Mouse (Mus musculus) Muller cell, postnatal 12 days (primary cell): ENCODE data around the gene Olfr675.
"Not testable (repeated sequence)": the region's sequence is repeated elsewhere in the genome, so short reads cannot be mapped to it uniquely, and the experiment has no call there.

Experiments
- DNase-seq: peaks from one replicate; pipeline ENCODE4 v3.0.0-alpha.2; 2015; ENCODE audit errors: inconsistent ontology term

Gene Olfr675

DNA sequence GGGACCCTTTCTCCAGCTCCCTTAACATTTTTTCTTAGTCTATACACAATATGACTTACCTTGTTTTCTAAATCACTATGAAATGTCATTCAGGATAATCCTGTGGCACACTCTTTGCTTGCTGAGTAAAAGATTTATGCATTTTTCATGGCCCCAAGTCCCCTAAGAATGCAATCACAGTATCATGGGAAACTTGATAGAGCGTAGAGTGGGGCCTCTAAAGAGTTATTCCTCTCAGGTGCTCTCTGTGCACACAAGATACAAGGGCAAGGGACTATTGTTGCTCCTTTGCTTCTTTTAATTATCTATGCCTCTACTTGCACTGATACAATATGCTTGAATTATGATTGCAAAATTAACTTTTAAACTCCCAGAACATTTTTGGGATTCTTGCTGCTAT, at the start of gene Olfr675:
Gene Olfr675 (minus strand): TSS at position 101 of the 400 bp plus-strand sequence.
- DNase-seq, result no peak

DNA sequence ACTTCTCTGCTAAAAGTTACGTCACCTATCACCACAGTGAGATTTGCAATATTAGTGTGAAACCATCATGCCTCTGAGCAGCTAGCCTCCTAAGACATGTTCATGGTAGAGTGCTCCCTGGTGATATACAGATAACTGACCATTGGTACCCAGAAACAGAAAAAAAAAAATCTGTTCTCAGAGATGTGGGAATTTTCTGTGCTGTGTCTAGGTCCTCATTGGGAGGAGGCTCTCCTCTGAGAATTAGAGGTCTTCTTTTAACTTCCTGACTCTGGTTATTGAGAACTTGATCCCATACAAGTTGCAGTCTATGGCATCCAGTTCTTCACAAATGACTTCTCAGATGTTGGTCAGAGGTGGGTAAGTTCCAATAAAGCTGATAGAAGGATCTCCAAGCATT, 35.9 kb upstream of the Olfr675 start, which contains the start of gene Olfr678:
Gene Olfr678 (plus strand): TSS at position 301 of the 400 bp plus-strand sequence.
- no peak for DNase-seq

DNA sequence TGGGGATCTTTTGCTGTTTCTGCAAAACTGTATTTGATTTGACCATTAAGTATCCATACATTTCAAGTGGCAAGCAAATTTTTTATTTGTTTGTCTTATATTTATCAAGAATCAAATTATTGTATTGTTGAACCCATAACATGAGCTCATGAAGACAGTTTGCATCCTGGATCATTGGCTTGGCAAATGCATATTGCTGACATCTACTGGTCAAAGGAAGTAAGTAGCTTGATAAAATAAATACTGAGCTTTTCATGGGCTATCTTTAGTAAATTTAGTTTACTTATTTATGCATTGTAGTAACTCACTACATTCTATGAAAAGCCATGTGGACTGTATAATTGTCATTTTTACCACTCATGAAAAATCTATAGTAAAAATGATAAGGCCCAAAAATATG, 30.7 kb upstream of the Olfr675 start:
- DNase-seq, result no peak

GRCm38 (mm10) chr7:105033836-105034235, 5.6 kb upstream of the Olfr675 start:
- DNase-seq, result peak; percentile 0

- DNase-seq, result no peak
Measured at GRCm38 (mm10) chr7:105032398-105032797, 4.1 kb upstream of the Olfr675 start, which contains the start of gene Olfr676. TSS of gene Olfr676 (plus strand) at chr7:105032698.

GRCm38 (mm10) chr7:105022530-105022929, 5.7 kb downstream of the Olfr675 start:
- no peak for DNase-seq

GRCm38 (mm10) chr7:105001929-105002328, 26.3 kb downstream of the Olfr675 start, which contains the start of gene Olfr672:
TSS of gene Olfr672 (minus strand) at chr7:105002029.
- no peak for DNase-seq

DNA sequence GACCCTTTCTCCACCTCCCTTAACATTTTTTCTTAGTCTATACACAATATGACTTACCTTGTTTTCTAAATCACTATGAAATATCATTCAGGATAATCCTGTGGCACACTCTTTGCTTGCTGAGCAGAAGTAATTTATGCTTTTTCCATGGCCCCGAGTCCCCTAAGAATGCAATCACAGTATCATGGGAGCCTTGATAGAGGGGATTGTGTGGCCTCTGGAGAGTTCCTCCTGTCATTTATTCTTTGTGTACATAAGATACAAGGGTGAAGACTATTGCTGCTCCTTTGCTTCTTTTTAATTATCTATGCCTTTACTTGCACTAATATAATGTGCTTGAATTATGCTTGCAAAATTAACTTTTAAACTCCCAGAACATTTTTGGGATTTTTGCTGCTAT, 49.2 kb downstream of the Olfr675 start, which contains the start of gene Olfr671:
Gene Olfr671 (minus strand): TSS at position 101 of the 400 bp plus-strand sequence.
- DNase-seq, result no peak

- not testable (repeated sequence) for DNase-seq
Measured at GRCm38 (mm10) chr7:104972507-104972906, 55.8 kb downstream of the Olfr675 start.
